8 mouse cellular contexts compared by ENCODE assay signal in genomic region chr17:15704475-15705300, GRCm38 (mm10). TPM values are rescaled to one million over a fixed set of nuclear protein-coding genes. Genes with fewer than 3 reads are reported as not detected.
DNase-seq lines count a peak whose midpoint lies in the region; ATAC-seq and TF ChIP-seq lines count a peak whose summit lies in the region.

Gene Chd1 (plus strand): TSS chr17:15704967.

- H3K27ac ChIP-seq in forebrain, embryonic 14.5 days (ENCODE audit: low read depth, low read length): peak within 1 kb of the TSS; percentile 94

- peak within 1 kb of the TSS; percentile 94 for H3K4me2 ChIP-seq in forebrain, embryonic 14.5 days (ENCODE audit: low read length)

- DNase-seq in ES-CJ7 (ENCODE audit: low read depth, low spot score): peak; percentile 83
- DNase-seq in cerebellum, adult 11 months: peak; percentile 95
- DNase-seq in forebrain, embryonic 14.5 days (ENCODE audit: low spot score): peak; percentile 95
- DNase-seq in heart, postnatal 14 days: peak; percentile 91 to 92
- DNase-seq in layer of hippocampus, adult 18-20 months (ENCODE audit: low spot score in 2 of 2): peak; percentile 73 to 87
- peak; percentile 90 for DNase-seq in lung, adult 2 months
- peak; percentile 77 to 81 for DNase-seq in thymus, adult 18-20 months

- peaks cover 15% of the 10 kb centered on the region for H3K36me3 ChIP-seq in forebrain, embryonic 14.5 days (ENCODE audit: control insufficient read depth, insufficient read depth, low read length)

- no peaks in the 10 kb centered on the region for H3K9me3 ChIP-seq in forebrain, embryonic 14.5 days (replicated peaks; ENCODE audit: control insufficient read depth, low read length)

- under 1% methylated on average over 87 of the region's 124 CpGs for WGBS in forebrain, embryonic 14.5 days
- under 1% methylated on average over 80 of the region's 124 CpGs for whole genome bisulfite sequencing in lung, adult 2 months

- peak within 1 kb of the TSS; percentile 87 for H3K4me3 ChIP-seq in forebrain, embryonic 14.5 days (ENCODE audit: low read depth, low read length)
- peak within 1 kb of the TSS; percentile 88 for H3K4me3 ChIP-seq in lung, adult 2 months (replicated peaks; ENCODE audit: extremely low read depth, low read depth, low read length)

- H3K27me3 ChIP-seq in forebrain, embryonic 14.5 days (replicated peaks; ENCODE audit: control insufficient read depth, insufficient read depth, low read length): no peaks in the 10 kb centered on the region

- intact Hi-C loops in heart, postnatal 14 days (cut with DNase I): loop anchor here (5.0 kb wide), 1 partner anchor 177 kb away; the partner anchor contains the start of gene Pdcd2

- ATAC-seq in forebrain, embryonic 14.5 days: peak; percentile 95
- peak; percentile 72 for ATAC-seq in neutrophil, adult 5-6 weeks (ENCODE audit: extremely low read depth, insufficient number of reproducible peaks, low FRiP score, poor library complexity, severe bottlenecking)

- TF ChIP-seq CTCF in lung, adult 2 months (IDR thresholded peaks at IDR 0.05; ENCODE audit: insufficient read depth, low read length): no peak

- H3K9ac ChIP-seq in forebrain, embryonic 14.5 days (ENCODE audit: low read length): peak within 1 kb of the TSS; percentile 90

- TF ChIP-seq POLR2A in lung, adult 2 months (IDR thresholded peaks at IDR 0.05; ENCODE audit: borderline replicate concordance, extremely low read depth, low read depth, low read length): peak; percentile 75; the same call in 1 of the 2 replicates

- H3K4me1 ChIP-seq in forebrain, embryonic 14.5 days (ENCODE audit: control insufficient read depth, insufficient read depth, low read length): peaks cover 5% of the 10 kb centered on the region; the same call in 1 of the 2 replicates
- peaks cover 9% of the 10 kb centered on the region for H3K4me1 ChIP-seq in lung, adult 2 months (ENCODE audit: control insufficient read depth, insufficient read depth, low read length)

RNA-seq across cellular contexts. Expression of gene Chd1, which starts in this region (rescaled TPM):
- polyA plus RNA-seq in forebrain, embryonic 14.5 days (2014; fragmentation: Nextera tagmentation; extraction: Ambion mirVana): 17.2 and 21.5 TPM in 2 replicates
- 10 to 100 TPM; 21.6 to 28.0 TPM for total RNA-seq in heart, postnatal 14 days (2021)
- total RNA-seq in layer of hippocampus, adult 18-20 months (2021): 10 to 100 TPM; 21.4 to 25.9 TPM
- polyA plus RNA-seq in lung, adult 2 months (2012; rRNA removed): 7.9 and 8.2 TPM in 2 replicates
- 104 and 114 TPM in 2 replicates for total RNA-seq in neutrophil, adult 5-6 weeks (2017)

Comparison
In these comparisons a context has a peak if more than half of its experiments do, and no peak if none do; other contexts are left out.
1. Peak in every context shown above with its lines: DNase-seq, ATAC-seq, H3K4me3 ChIP-seq and H3K27ac ChIP-seq.